Mouse (Mus musculus) MEL (cell line): ENCODE measurements at regions not wholly inside any gene's neighbourhood (a gene's known extent, or its start where the extent isn't known, plus 50 kb on each side); places are given as distances from the start of the nearest gene placed in this dataset.

ENCODE experiments used
- DNase-seq: peaks from one replicate; pipeline ENCODE4 v3.0.0; 2011; ENCODE audit warnings: low read depth, low spot score
- H3K27ac ChIP-seq: 2 replicates; pipeline ENCODE4 v1.5.1; 2012; ENCODE audit warnings: low read depth, mild to moderate bottlenecking, control low read depth, low read length, moderate library complexity; ENCODE audit not compliant: control insufficient read depth
- H3K27me3 ChIP-seq, 2 experiments: fragments of 150-350 bp in 1 of 2; sonication (generic) in 1 of 2; 2 replicates each; pipeline ENCODE4 v1.6.1; 2012; ENCODE audit warnings: low read length in 2 of 2, mild to moderate bottlenecking in 2 of 2, improper control_type of control experiment in 1 of 2, moderate library complexity in 1 of 2; ENCODE audit not compliant: insufficient read depth in 2 of 2, control insufficient read depth in 1 of 2
- H3K36me3 ChIP-seq, 2 experiments: 2 replicates each; pipeline ENCODE4 v1.6.1; 2012 to 2014; ENCODE audit warnings: low read length in 2 of 2, improper control_type of control experiment in 1 of 2, inconsistent platforms in 1 of 2, mild to moderate bottlenecking in 1 of 2; ENCODE audit not compliant: insufficient read depth in 2 of 2, control insufficient read depth in 1 of 2
- H3K4me1 ChIP-seq, 2 experiments: fragments of 150-350 bp in 1 of 2; sonication (generic) in 1 of 2; 2 replicates each; pipeline ENCODE4 v1.6.1; 2012; ENCODE audit warnings: low read length in 2 of 2, improper control_type of control experiment in 1 of 2, mild to moderate bottlenecking in 1 of 2; ENCODE audit not compliant: insufficient read depth in 2 of 2, control insufficient read depth in 1 of 2
- H3K4me3 ChIP-seq, 2 experiments: fragments of 150-350 bp in 1 of 2; sonication (generic) in 1 of 2; 2 replicates each; pipeline ENCODE4 v1.5.1; 2012; ENCODE audit warnings: low read depth in 2 of 2, low read length in 2 of 2, mild to moderate bottlenecking in 2 of 2, moderate library complexity in 2 of 2, control low read depth in 1 of 2, improper control_type of control experiment in 1 of 2; ENCODE audit not compliant: control insufficient read depth in 1 of 2, insufficient read depth in 1 of 2
- H3K79me2 ChIP-seq: 2 replicates; pipeline ENCODE4 v1.6.1; 2012; ENCODE audit warnings: mild to moderate bottlenecking, low read length, moderate library complexity; ENCODE audit not compliant: control insufficient read depth, poor library complexity, insufficient read depth
- H3K9ac ChIP-seq: 2 replicates; pipeline ENCODE4 v1.6.1; 2012; ENCODE audit warnings: low read depth, mild to moderate bottlenecking, control low read depth, low read length, moderate library complexity; ENCODE audit not compliant: control insufficient read depth, poor library complexity, severe bottlenecking
- H3K9me3 ChIP-seq: fragments of 150-350 bp; sonication (generic); replicated peaks from 2 replicates; pipeline ENCODE4 v1.6.1; 2012; ENCODE audit warnings: mild to moderate bottlenecking, low read length, improper control_type of control experiment, moderate library complexity; ENCODE audit not compliant: insufficient read depth
- CTCF ChIP-seq, 3 experiments: IDR thresholded peaks in 2 of 3; conservative IDR thresholded peaks in 1 of 3; 2 replicates each; pipeline ENCODE4 v1.5.1; 2011 to 2012; ENCODE audit warnings: low read length in 3 of 3, low read depth in 2 of 3, mild to moderate bottlenecking in 2 of 3, improper control_type of control experiment in 1 of 3, inconsistent platforms in 1 of 3, mixed read lengths in 1 of 3, moderate library complexity in 1 of 3; ENCODE audit not compliant: control insufficient read depth in 1 of 3, insufficient read depth in 1 of 3, poor library complexity in 1 of 3, severe bottlenecking in 1 of 3
- ELF1 ChIP-seq: IDR thresholded peaks from 2 replicates; pipeline ENCODE4 v1.6.1; 2014; ENCODE audit warnings: low read depth, mild to moderate bottlenecking, inconsistent platforms, low read length, improper control_type of control experiment, moderate library complexity
- EP300 ChIP-seq, 2 experiments: IDR thresholded peaks; 2 replicates each; pipeline ENCODE4 v1.6.1; 2011; ENCODE audit warnings: improper control_type of control experiment in 2 of 2, low read length in 2 of 2, low read depth in 1 of 2, mild to moderate bottlenecking in 1 of 2
- ETS1 ChIP-seq: IDR thresholded peaks from 2 replicates; pipeline ENCODE4 v1.6.1; 2012; ENCODE audit warnings: low read depth, mild to moderate bottlenecking, inconsistent platforms, low read length, improper control_type of control experiment, moderate library complexity
- GABPA ChIP-seq: IDR thresholded peaks from 2 replicates; pipeline ENCODE4 v1.6.1; 2012; ENCODE audit warnings: low read depth, mild to moderate bottlenecking, inconsistent platforms, low read length, improper control_type of control experiment, moderate library complexity
- GATA1 ChIP-seq: IDR thresholded peaks from 2 replicates; pipeline ENCODE4 v1.6.1; 2011; ENCODE audit warnings: low read depth, low read length, improper control_type of control experiment
- HCFC1 ChIP-seq: IDR thresholded peaks from 2 replicates; pipeline ENCODE4 v1.6.1; 2012; ENCODE audit warnings: low read depth, mild to moderate bottlenecking, inconsistent platforms, low read length, improper control_type of control experiment, moderate library complexity
- KAT2A ChIP-seq: conservative IDR thresholded peaks from 2 replicates; pipeline ENCODE4 v1.6.1; 2012; ENCODE audit warnings: low read depth, low read length, improper control_type of control experiment, inconsistent platforms
- MYB ChIP-seq: IDR thresholded peaks from 2 replicates; pipeline ENCODE4 v1.6.1; 2011; ENCODE audit warnings: mild to moderate bottlenecking, low read depth, low read length, improper control_type of control experiment
- MYC ChIP-seq: IDR thresholded peaks from 2 replicates; pipeline ENCODE4 v1.6.1; 2011; ENCODE audit warnings: low read depth, mild to moderate bottlenecking, low read length, improper control_type of control experiment, moderate library complexity
- NELFE ChIP-seq: IDR thresholded peaks from 2 replicates; pipeline ENCODE4 v1.6.1; 2011; ENCODE audit warnings: low read depth, low read length, improper control_type of control experiment
- POLR2AphosphoS2 ChIP-seq: IDR thresholded peaks from 2 replicates; pipeline ENCODE4 v1.6.1; 2011; ENCODE audit warnings: low read length, improper control_type of control experiment
- POLR2AphosphoS5 ChIP-seq: IDR thresholded peaks from 2 replicates; pipeline ENCODE4 v1.6.1; 2012; ENCODE audit warnings: low read depth, borderline replicate concordance, mild to moderate bottlenecking, inconsistent platforms, low read length, moderate library complexity, mixed read lengths
- RAD21 ChIP-seq: IDR thresholded peaks from 2 replicates; pipeline ENCODE4 v1.6.1; 2011; ENCODE audit warnings: mild to moderate bottlenecking, low read depth, low read length, improper control_type of control experiment
- RCOR1 ChIP-seq: IDR thresholded peaks from 2 replicates; pipeline ENCODE4 v1.6.1; 2012; ENCODE audit warnings: low read depth, mild to moderate bottlenecking, inconsistent platforms, low read length, improper control_type of control experiment
- SIN3A ChIP-seq: IDR thresholded peaks from 2 replicates; pipeline ENCODE4 v1.6.1; 2012; ENCODE audit warnings: low read length, improper control_type of control experiment, inconsistent platforms
- SMC3 ChIP-seq: IDR thresholded peaks from 2 replicates; pipeline ENCODE4 v1.6.1; 2011; ENCODE audit warnings: low read depth, low read length, improper control_type of control experiment
- TAL1 ChIP-seq: IDR thresholded peaks from 2 replicates; pipeline ENCODE4 v1.6.1; 2012; ENCODE audit warnings: mild to moderate bottlenecking, inconsistent platforms, low read length, moderate library complexity, mixed read lengths
- TCF12 ChIP-seq: IDR thresholded peaks from 2 replicates; pipeline ENCODE4 v1.6.1; 2014; ENCODE audit warnings: low read depth, mild to moderate bottlenecking, inconsistent platforms, low read length, improper control_type of control experiment, moderate library complexity
- UBTF ChIP-seq: IDR thresholded peaks from 2 replicates; pipeline ENCODE4 v1.6.1; 2012; ENCODE audit warnings: low read depth, mild to moderate bottlenecking, inconsistent platforms, low read length, improper control_type of control experiment, moderate library complexity, borderline replicate concordance; ENCODE audit not compliant: insufficient read depth
- USF2 ChIP-seq, 2 experiments: IDR thresholded peaks; 2 replicates each; pipeline ENCODE4 v1.6.1; 2011 to 2012; ENCODE audit warnings: improper control_type of control experiment in 2 of 2, low read length in 2 of 2, borderline replicate concordance in 1 of 2, inconsistent platforms in 1 of 2, low read depth in 1 of 2, mild to moderate bottlenecking in 1 of 2; ENCODE audit not compliant: insufficient read depth in 1 of 2
- ZC3H11A ChIP-seq: IDR thresholded peaks from 2 replicates; pipeline ENCODE4 v1.6.1; 2012; ENCODE audit warnings: low read depth, mild to moderate bottlenecking, inconsistent platforms, low read length, improper control_type of control experiment
- ZKSCAN1 ChIP-seq: IDR thresholded peaks from 2 replicates; pipeline ENCODE4 v1.6.1; 2012; ENCODE audit warnings: low read depth, mild to moderate bottlenecking, inconsistent platforms, low read length, improper control_type of control experiment, moderate library complexity
- ZMIZ1 ChIP-seq: IDR thresholded peaks from 2 replicates; pipeline ENCODE4 v1.6.1; 2012; ENCODE audit warnings: low read depth, mild to moderate bottlenecking, inconsistent platforms, low read length, improper control_type of control experiment, moderate library complexity

DNA sequence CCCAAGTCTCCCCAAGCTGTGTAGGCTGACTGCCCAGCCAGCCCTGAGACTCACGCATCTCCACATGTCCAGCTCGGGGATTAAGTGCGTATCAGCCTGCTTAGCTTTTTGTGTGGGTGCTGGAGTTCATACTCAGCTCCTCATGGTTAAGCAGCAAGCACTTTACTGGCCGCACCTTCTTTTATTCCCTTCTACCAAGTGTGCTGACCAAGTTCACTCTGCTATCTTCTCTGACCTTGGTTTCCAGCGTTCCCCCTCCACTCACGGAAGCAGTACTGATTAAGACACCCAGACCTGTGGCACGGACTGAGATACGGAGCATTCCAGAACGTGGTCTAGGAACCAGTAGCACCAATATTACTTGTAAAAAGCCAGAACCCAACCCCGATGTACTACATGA is 67.6 kb upstream of the Gadl1 start:
- H3K9me3 ChIP-seq, result no peaks in the 10 kb centered on the region
- no peak overlapping the region for H3K9ac ChIP-seq
- DNase-seq, result no peak
- no peaks in the 10 kb centered on the region for H3K4me1 ChIP-seq
- H3K27ac ChIP-seq, result no peak overlapping the region
- H3K27me3 ChIP-seq, result no peaks in the 10 kb centered on the region
- H3K4me3 ChIP-seq, result no peak overlapping the region
- TF ChIP-seq ETS1 (no peak), MYB (no peak), CTCF (IDR thresholded peaks at IDR 0.05 in 2 of 3, conservative IDR thresholded peaks at IDR 0.05 in 1 of 3; ENCODE audit: control insufficient read depth in 1 of 3, insufficient read depth in 1 of 3, low read depth in 2 of 3, low read length in 3 of 3, poor library complexity in 1 of 3, severe bottlenecking in 1 of 3) (no peak), EP300 (IDR thresholded peaks at IDR 0.05; ENCODE audit: low read depth in 1 of 2, low read length in 2 of 2) (no peak), POLR2AphosphoS2 (no peak), USF2 (IDR thresholded peaks at IDR 0.05; ENCODE audit: borderline replicate concordance in 1 of 2, insufficient read depth in 1 of 2, low read depth in 1 of 2, low read length in 2 of 2) (no peak), UBTF (no peak), RAD21 (no peak), POLR2AphosphoS5 (no peak), ELF1 (no peak), HCFC1 (no peak), ZMIZ1 (no peak), TAL1 (no peak), RCOR1 (no peak), ZKSCAN1 (no peak)
- TF ChIP-seq, all 39 proteins: peak for 0
- no peaks in the 10 kb centered on the region for H3K79me2 ChIP-seq
- H3K36me3 ChIP-seq, result no peaks in the 10 kb centered on the region

DNA sequence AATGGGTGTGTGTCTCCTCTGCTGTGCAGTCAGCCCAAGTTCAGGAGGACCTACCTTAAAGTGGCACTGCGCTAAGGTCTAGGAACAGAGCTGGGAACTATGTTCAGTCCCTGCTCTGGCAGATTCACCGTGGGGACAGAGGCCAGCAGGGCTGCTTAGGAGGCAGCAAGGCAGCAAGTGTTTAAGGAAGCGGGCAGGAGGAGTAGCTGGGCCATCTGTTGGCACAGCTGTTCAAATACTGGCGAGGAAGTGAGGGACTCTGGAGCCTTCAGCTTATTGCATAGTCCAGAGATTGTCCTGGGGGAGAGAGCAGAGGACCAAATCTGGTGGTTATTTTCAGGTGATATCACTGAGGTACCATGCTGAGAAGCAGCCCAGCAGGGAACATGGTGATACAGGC is 64.9 kb upstream of the Gadl1 start:
- Histone ChIP-seq H3K36me3 (no peaks in the 10 kb centered on the region), H3K9ac (no peak overlapping the region), H3K27me3 (no peaks in the 10 kb centered on the region), H3K27ac (no peak overlapping the region), H3K4me3 (no peak overlapping the region), H3K79me2 (no peaks in the 10 kb centered on the region), H3K4me1 (no peaks in the 10 kb centered on the region), H3K9me3 (no peaks in the 10 kb centered on the region)
- DNase-seq, result no peak
- TF ChIP-seq GABPA (no peak), TCF12 (no peak), SMC3 (no peak), ZC3H11A (no peak), MYC (no peak), ZKSCAN1 (no peak), NELFE (no peak), GATA1 (no peak), EP300 (IDR thresholded peaks at IDR 0.05; ENCODE audit: low read depth in 1 of 2, low read length in 2 of 2) (no peak), CTCF (IDR thresholded peaks at IDR 0.05 in 2 of 3, conservative IDR thresholded peaks at IDR 0.05 in 1 of 3; ENCODE audit: control insufficient read depth in 1 of 3, insufficient read depth in 1 of 3, low read depth in 2 of 3, low read length in 3 of 3, poor library complexity in 1 of 3, severe bottlenecking in 1 of 3) (no peak), SIN3A (no peak), KAT2A (no peak), ZMIZ1 (no peak)
